13 mouse cellular contexts compared by ENCODE assay signal in genomic region chr13:94240111-94240510, GRCm38 (mm10). TPM values are rescaled to one million over a fixed set of nuclear protein-coding genes. Genes with fewer than 3 reads are reported as not detected.
DNase-seq lines count a peak whose midpoint lies in the region.
"Had no signal": no experiment of that assay in that cellular context is flagged by ENCODE, and none has a peak within 500 bp of the region (broad histone marks: within the 10 kb centered on the region; RNA-seq: fewer than 3 reads in every experiment).

No protein-coding gene starts in this region.

- DNase-seq in adrenal gland, adult 2 months, result peak; percentile 38
- DNase-seq in adrenal gland, postnatal 4 days (ENCODE audit: low spot score in 2 of 2), result no peak
- DNase-seq in gastrocnemius, adult 18-20 months (ENCODE audit: low spot score), result peak; percentile 12
- no peak for DNase-seq in gastrocnemius, postnatal 10 days
- DNase-seq in kidney, postnatal 14 days, result peak; percentile 20
- no peak for DNase-seq in kidney, adult 9 months
- no peak for DNase-seq in thymus, adult 18-20 months
- DNase-seq: cerebellum, adult 18-20 months; cerebellum, adult 9-11 months; cerebellum, postnatal 36 days; gastrocnemius, postnatal 25 days; heart, postnatal 10 days; heart, postnatal 4 days had no signal

RNA-seq across cellular contexts. Expression of gene Scamp1, which starts 45.5 kb away (rescaled TPM):
- 10 to 100 TPM; 59.4 to 75.8 TPM for total RNA-seq in adrenal gland, adult 2 months (2021)
- polyA plus RNA-seq in adrenal gland, adult 2 months (2012; rRNA removed), result 15.0 and 18.2 TPM in 2 replicates
- total RNA-seq in adrenal gland, postnatal 4 days (2021), result 10 to 100 TPM; 48.1 to 50.1 TPM
- 10 to 100 TPM; 19.6 to 22.6 TPM for total RNA-seq in gastrocnemius, adult 18-20 months (2021)
- total RNA-seq in gastrocnemius, postnatal 10 days (2021), result 10 to 100 TPM; 19.0 to 22.5 TPM

Comparison
In these comparisons a context has a peak if more than half of its experiments do, and no peak if none do; other contexts are left out.
1. DNase-seq: peak in adrenal gland, adult 2 months (single experiment), gastrocnemius, adult 18-20 months (single experiment) and kidney, postnatal 14 days (single experiment); none in adrenal gland, postnatal 4 days (0 of 2), gastrocnemius, postnatal 10 days (single experiment), kidney, adult 9 months (single experiment) and thymus, adult 18-20 months (0 of 2).